Mouse (Mus musculus) monocyte, adult 5-6 weeks (primary cell): ENCODE results near the gene Mrps7. TPM values are rescaled to one million over a fixed set of nuclear protein-coding genes. Genes with fewer than 3 reads are reported as not detected.
"Not testable (repeated sequence)": the region's sequence is repeated elsewhere in the genome, so short reads cannot be mapped to it uniquely, and the experiment has no call there.

Source experiments
- ATAC-seq: fragments of 153-309, 156-312 bp; replicated peaks from 2 replicates; pipeline ENCODE4 v1.8.0; 2017; ENCODE audit warnings: mild to moderate bottlenecking; ENCODE audit not compliant: low TSS enrichment, insufficient number of reproducible peaks, severe bottlenecking, poor library complexity, low FRiP score
- total RNA-seq: library from RNA; stranded (forward); fragments of 200-1000, 200-491, 200-594 nt; gene quantifications from 3 replicates; pipeline ENCODE4 v1.2.3, GENCODE M21; 2017

Mrps7 gene
- total RNA-seq, 1 experiment from 2014 or later: 30.1 TPM

DNA sequence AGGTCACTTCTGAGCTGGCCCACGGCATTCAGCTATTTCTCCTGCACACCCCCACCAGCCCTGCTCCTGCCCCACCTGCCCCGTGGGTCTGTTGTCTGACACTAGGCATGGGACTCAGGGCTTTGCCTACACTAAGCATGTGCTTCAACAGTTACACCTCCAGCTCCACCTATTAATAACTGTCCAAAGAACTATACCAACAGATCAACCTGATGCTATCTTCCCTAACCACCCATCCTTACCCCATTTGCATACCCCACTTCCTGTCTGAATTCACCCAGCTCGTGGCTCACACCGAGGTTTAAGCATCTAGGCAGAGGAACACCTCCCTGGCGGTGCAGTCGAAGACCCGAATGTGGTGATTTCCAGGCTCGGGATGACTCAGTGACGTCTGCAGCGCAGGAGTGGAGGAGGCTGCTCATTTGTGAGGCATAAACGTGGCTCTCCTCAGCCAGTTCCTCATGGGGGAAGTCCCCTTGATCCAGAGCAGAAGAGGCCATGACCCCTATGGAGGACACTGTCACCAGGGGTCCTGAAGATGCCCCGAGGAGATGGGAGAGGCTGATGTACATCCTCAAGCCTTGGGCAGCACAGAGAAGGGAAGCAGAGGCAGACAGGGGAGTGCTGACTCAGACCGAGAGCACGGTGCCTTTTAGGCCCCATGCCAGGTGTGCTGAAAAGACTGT, 37.4 kb downstream of the Mrps7 start:
- peak; percentile 69 for ATAC-seq

DNA sequence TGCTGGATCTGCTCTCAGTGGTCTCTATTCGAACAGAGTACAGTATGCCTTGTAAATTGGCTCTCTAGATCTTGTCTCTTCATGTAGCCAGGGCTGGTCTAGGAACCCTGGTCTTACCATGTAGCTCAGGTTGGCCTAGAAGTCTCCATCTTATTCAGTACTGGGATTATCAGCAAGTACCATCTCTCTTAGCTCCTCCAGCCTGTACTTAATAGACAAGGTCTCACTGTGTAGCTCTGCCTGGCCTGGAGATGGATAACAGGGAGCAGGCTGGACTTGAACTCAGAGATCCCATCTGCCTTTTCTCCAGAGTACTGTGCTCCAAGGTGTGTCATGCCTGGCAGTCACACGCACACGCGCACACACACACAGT, 37.9 kb downstream of the Mrps7 start:
- ATAC-seq: no peak

DNA sequence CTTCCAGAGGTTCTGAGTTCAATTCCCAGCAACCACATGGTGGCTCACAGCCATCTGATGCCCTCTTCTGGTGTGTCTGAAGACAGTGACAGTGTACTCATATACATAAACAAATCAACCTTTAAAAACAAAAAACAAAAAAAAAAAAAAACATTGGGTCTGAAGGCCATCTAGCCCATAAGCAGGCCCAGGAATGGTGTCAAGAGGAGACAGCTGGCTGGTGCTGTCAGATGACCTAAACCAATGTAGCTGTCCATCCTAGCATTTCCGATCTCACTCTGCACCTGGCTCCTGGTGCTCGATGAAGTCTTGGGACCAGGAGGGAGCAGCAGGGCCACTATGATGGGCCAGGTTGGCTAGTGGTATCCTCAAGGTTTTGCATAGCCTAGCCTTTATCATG, 39.0 kb downstream of the Mrps7 start:
- ATAC-seq: no peak

DNA sequence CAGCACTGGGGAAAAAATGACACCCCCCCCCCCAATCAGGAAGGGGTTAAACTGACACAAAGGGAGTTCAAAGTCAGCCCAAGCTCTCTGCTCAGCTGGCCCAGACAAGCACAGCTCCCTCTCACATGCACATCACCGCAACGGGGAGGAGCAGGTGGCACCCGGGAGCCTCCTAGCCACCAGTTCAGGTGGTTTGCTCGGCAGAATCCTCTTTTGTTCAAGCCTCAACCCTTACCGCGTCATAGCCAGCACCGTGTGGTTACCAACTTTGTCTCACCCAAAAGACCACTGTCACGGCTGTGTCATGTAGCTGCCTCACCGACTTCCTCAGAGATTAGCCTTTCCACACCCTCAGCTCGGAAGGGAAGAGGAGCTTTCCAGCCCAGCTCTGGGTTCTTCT, 39.5 kb downstream of the Mrps7 start:
- no peak for ATAC-seq

DNA sequence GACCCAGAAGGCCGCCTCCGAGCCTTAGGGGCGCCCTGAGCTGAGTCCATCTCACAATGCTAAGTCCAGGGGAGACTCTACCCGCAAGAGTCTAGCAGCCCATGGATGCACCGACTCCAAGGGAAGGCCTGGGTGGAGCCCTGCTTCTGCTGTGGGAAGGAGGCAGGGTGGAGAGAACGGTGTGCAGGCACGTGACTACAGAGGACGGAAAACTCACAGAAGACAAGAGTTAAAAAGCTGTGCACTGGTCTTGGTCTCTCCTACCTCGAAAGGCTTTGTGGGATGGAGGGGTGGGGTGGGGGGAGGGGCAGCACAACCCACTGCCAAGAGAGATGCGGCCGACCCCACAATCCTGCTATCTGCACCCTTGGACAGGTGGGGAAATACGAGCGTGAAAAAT, 40.6 kb downstream of the Mrps7 start:
- ATAC-seq: no peak

DNA sequence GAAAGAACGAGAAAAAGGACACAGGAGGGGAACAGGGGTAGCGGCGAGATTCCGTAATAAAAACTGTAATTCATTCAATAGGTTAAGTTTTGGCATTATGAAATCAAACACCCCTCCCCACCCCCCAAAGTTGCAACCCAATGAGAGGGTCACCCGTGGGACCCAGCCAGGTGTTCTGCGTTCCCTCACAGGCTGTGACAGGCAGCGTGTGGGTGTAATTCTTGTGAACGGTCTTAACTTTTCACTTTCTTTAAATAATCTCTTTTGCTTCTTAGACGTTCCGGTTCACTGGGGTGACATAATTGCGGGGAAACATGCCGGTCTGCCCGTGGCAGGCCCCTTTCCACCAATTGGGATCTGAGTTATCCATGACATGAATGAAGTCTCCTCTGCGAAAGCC, 41.8 kb downstream of the Mrps7 start:
- not testable (repeated sequence) for ATAC-seq

DNA sequence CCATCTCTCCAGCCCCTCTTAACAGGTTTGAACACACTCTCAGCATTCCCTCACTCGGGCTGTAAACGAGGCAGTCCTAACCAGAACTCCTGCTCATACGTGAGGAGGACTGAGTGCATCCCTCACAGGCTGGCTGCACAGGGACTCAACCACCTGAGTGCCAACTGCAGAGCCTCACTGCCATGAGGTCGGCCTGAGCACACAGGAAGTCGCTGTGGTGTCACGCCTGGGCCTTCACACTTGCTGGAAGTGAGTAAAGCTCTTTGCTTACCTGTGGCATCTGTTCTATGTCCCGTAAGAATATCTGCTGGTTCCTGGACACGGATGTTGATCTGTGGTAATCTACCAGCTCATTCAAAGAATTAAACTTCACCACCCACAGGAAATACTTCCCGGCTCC, 42.7 kb downstream of the Mrps7 start:
- ATAC-seq: no peak

DNA sequence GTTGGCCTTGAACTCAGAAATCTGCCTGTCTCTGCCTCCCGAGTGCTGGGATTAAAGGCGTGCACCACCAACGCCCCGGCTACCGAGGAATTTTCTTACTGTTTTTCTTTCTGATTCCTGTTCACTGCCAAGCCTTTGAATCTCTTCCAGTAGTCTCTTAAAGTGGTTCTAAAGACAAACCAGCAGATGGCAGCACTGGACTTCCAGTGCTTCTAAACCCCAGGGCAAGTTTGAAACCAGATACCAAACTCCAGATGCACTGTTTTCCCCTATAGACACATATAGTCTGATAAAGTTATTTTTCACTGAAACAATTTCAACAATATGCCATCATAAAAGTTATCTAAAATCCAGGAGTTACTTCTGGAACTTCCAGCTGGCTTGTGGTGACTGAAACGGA, 43.7 kb downstream of the Mrps7 start:
- no peak for ATAC-seq

DNA sequence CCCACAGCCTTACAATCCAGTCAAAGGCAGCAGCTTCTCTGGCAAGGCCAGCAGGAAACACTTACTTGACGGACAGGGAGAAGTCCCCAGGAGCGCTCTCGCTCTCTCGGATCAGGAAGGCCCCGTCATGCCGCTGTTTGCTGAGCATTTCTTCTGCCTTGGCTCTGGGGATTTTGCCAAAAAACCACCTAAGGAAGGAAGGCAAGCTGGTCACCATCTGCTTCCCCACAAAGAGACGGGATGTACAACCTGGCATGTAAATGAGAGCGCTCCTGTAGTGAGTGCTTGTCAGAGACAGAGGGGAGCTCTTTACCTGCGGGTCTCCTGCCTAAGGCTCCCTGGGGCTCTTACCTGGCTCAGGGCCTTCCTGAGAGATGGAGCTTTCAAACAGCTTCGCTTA, 46.0 kb downstream of the Mrps7 start:
- ATAC-seq: no peak

DNA sequence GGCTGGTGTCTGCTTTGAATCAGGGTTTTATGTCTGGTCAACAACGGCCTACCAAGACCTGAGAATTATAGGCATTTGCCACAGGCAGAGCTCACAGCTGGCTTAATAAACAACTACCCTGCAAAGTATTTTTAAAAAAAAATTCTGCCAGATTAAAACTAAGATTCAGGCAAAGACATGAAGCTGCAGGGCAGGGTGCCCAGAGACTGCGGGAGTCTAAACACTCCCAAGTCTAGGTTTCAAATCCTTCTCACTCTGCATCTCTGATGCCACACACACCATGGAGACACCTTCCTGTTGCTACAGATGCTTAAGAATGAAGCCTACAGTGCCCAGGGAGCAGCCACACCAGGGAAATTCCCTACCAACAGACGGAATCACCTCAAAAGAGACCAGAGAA, 48.0 kb downstream of the Mrps7 start:
- ATAC-seq: no peak

DNA sequence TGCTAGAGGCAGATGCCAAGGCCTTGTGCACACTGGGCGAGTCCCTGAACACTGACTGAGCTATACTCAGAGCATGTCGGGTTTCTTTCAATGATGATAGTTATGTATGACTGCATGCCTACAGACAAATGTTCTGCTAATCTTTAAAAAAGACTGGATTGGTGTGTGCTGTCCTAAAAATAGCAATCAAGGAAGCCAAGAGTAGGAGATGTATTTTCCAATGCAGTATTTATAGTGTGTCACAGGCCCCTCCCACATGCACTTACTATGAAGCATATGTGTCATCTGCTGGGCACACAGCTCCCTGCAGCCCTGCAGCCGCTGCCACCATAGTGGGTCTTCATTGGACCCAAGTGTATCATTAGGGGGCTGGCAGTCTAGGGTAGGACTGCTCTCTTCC, 49.5 kb downstream of the Mrps7 start:
- no peak for ATAC-seq

DNA sequence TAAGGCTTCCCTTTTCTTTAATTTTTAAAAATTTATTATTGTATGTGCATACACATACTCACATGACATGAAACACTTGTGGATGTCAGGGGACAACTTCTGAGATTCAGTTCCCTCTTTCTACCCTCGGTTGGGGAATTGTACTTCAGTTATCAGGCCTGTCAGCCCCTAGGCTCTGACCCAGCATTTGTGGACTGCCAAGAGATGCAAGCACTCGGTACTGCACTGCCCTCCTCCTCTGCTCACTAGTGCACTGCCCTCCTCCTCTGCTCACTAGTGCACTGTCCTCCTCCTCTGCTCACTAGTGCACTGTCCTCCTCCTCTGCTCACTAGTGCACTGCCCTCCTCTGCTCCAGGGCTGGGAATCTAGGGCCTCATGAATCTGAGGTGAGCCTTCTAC, 50.4 kb downstream of the Mrps7 start:
- peak; percentile 52; the same call in 1 of the 2 replicates for ATAC-seq

Other genes starting within 250 kb of the Mrps7 start
- gene Hid1, start 236.2 kb upstream of the Mrps7 start, total RNA-seq: 4.7 to 13.4 TPM (median 7.5 TPM) in 3 replicates
- not detected in 3 replicates for gene Cdr2l, start 222.0 kb upstream of the Mrps7 start, total RNA-seq
- 57.9 to 84.5 TPM (median 60.9 TPM) in 3 replicates for gene Mrpl58, start 200.2 kb upstream of the Mrps7 start, total RNA-seq
- 553 to 728 TPM (median 631 TPM) in 3 replicates for gene Atp5h, start 184.0 kb upstream of the Mrps7 start, total RNA-seq
- 20.7 to 29.6 TPM (median 24.3 TPM) in 3 replicates for gene Kctd2, start 183.8 kb upstream of the Mrps7 start, total RNA-seq
- not detected in 3 replicates for gene Trim80, start 163.4 kb upstream of the Mrps7 start, total RNA-seq
- 0.39 TPM in 1 of 3 replicates, not detected in the others for gene Slc16a5, start 141.5 kb upstream of the Mrps7 start, total RNA-seq
- gene Armc7, start 128.3 kb upstream of the Mrps7 start, total RNA-seq: 23.8 to 24.6 TPM (median 24.2 TPM) in 3 replicates
- gene Nt5c, start 112.1 kb upstream of the Mrps7 start, total RNA-seq: 154 to 190 TPM (median 179 TPM) in 3 replicates
- 230 to 253 TPM (median 234 TPM) in 3 replicates for gene Jpt1, start 89.5 kb upstream of the Mrps7 start, total RNA-seq
- 356 to 417 TPM (median 357 TPM) in 3 replicates for gene Sumo2, start 67.6 kb upstream of the Mrps7 start, total RNA-seq
- 44.3 to 90.7 TPM (median 75.8 TPM) in 3 replicates for gene Nup85, start 39.5 kb upstream of the Mrps7 start, total RNA-seq
- 32.1 to 47.8 TPM (median 37.8 TPM) in 3 replicates for gene Gga3, start 126 bp downstream of the Mrps7 start, total RNA-seq
- 37.5 to 42.1 TPM (median 41.2 TPM) in 3 replicates for gene Mif4gd, start 9.0 kb downstream of the Mrps7 start, total RNA-seq
- 14.2 to 23.5 TPM (median 15.3 TPM) in 3 replicates for gene Slc25a19, start 24.4 kb downstream of the Mrps7 start, total RNA-seq
- gene Grb2, start 104.7 kb downstream of the Mrps7 start, total RNA-seq: 28.1 to 56.7 TPM (median 47.2 TPM) in 3 replicates
- 10.8 to 33.1 TPM (median 10.9 TPM) in 3 replicates for gene Tmem94, start 161.5 kb downstream of the Mrps7 start, total RNA-seq
- gene Caskin2, start 209.7 kb downstream of the Mrps7 start, total RNA-seq: 0.19 to 5.1 TPM (median 0.78 TPM) in 3 replicates
- 6.3 to 11.7 TPM (median 7.3 TPM) in 3 replicates for gene Tsen54, start 210.8 kb downstream of the Mrps7 start, total RNA-seq
- 10.4 to 25.9 TPM (median 10.7 TPM) in 3 replicates for gene Llgl2, start 220.1 kb downstream of the Mrps7 start, total RNA-seq